Mouse (Mus musculus) ovary, postnatal 10 days (tissue): ENCODE data around the gene Cited1.
"Not testable (repeated sequence)": the region's sequence is repeated elsewhere in the genome, so short reads cannot be mapped to it uniquely, and the experiment has no call there.

ENCODE experiments used
- DNase-seq: peaks from one replicate; pipeline ENCODE4 v3.0.0; 2022; ENCODE audit warnings: low spot score

The Cited1 gene

GRCm38 (mm10) chrX:102251937-102252860, at the start of gene Cited1:
TSS of gene Cited1 (minus strand) at chrX:102252181.
- no peak for DNase-seq

- no peak for DNase-seq
Observed at GRCm38 (mm10) chrX:102284889-102285288, 32.9 kb upstream of the Cited1 start.

- no peak for DNase-seq
Observed at GRCm38 (mm10) chrX:102262620-102263345, 10.8 kb upstream of the Cited1 start.

GRCm38 (mm10) chrX:102259772-102260171, 7.8 kb upstream of the Cited1 start:
- DNase-seq: no peak

- no peak for DNase-seq
Observed at GRCm38 (mm10) chrX:102253892-102254291, 1.9 kb upstream of the Cited1 start.

- peak; percentile 3 for DNase-seq
Observed at GRCm38 (mm10) chrX:102251221-102251936, 602 bp downstream of the Cited1 start.

GRCm38 (mm10) chrX:102250891-102251170, 1.1 kb downstream of the Cited1 start:
- DNase-seq: no peak

GRCm38 (mm10) chrX:102250150-102250890, 1.7 kb downstream of the Cited1 start:
- DNase-seq: no peak

- no peak for DNase-seq
Observed at GRCm38 (mm10) chrX:102244334-102244733, 7.6 kb downstream of the Cited1 start.

- DNase-seq: no peak
Observed at GRCm38 (mm10) chrX:102219126-102219525, 32.9 kb downstream of the Cited1 start.

- not testable (repeated sequence) for DNase-seq
Observed at GRCm38 (mm10) chrX:102215356-102215755, 36.6 kb downstream of the Cited1 start.
